Mouse (Mus musculus): ENCODE measurements at regions not wholly inside any gene's neighbourhood (a gene's known extent, or its start where the extent isn't known, plus 50 kb on each side); places are given as distances from the start of the nearest gene placed in this dataset.

DNA sequence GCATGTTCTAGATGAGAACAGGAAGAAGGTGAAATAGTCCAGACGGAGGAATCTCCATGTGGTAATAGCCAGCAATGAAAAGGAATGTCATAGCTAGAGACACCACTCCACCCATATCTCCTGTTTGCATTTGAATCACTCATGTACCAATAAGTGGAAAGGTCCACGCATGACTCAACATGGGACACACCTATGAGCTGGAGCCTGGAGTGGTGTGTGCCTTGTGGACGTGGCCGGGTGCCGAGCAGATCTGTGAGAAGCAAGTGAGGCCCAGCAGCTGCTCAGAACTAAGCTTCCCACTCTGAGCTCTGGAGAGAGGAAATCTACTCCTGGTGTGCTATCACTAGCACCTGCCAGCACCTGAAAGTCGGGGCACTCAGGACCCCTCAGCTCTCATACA is 116.4 kb upstream of the Xylt1 start:
- Histone ChIP-seq H3K36me3 (ENCODE audit: inconsistent target) (no peaks in the 10 kb centered on the region), H3K27ac (no peak overlapping the region), H3K4me3 (ENCODE audit: inconsistent target) (no peak overlapping the region), H3K79me2 (ENCODE audit: inconsistent target) (no peaks in the 10 kb centered on the region)
- 96% methylated on average over 5 of the region's 6 CpGs for WGBS (ENCODE audit: missing documents)

GRCm38 (mm10) chr7:117268096-117268495 is 112.7 kb upstream of the Xylt1 start:
- Histone ChIP-seq H3K36me3 (ENCODE audit: inconsistent target) (no peaks in the 10 kb centered on the region), H3K27ac (no peak overlapping the region), H3K4me3 (ENCODE audit: inconsistent target) (no peak overlapping the region), H3K79me2 (ENCODE audit: inconsistent target) (no peaks in the 10 kb centered on the region)
- 90% methylated on average over 7 of the region's 7 CpGs for whole genome bisulfite sequencing (ENCODE audit: missing documents)

DNA sequence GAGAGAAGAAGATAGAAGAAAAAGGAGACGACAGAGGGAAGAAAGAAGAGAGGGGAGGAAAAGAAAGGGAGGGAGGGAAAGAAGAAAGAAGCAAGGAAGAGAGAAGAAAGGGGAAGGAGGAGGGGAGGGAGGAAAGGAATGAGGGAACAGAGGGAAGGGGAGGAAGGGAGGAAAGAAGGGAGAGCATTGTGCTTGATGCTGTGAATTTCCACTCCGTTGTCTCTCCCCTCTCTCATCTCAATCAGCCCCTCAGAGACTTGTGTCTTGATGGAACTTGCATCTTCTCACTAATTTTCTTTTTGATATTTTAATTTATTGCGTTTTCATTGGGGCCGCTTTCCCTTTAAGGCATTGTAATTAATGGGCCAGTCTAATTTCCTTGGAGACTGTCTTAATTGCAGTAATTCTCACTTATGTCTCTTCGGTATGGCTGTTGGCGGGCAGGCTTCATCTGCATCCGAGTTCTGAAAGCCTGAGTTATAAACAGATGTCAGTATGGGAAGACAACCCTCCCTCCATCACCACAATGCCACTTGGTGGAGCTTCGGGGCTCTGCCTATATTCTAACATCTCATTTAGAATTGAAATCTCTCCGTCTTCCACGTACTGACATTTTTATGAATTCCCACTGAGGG is 111.4 kb upstream of the Xylt1 start:
- no peak overlapping the region for H3K27ac ChIP-seq
- 80% methylated on average over 10 of the region's 10 CpGs for WGBS (ENCODE audit: missing documents)
- H3K79me2 ChIP-seq (ENCODE audit: inconsistent target) = no peaks in the 10 kb centered on the region

DNA sequence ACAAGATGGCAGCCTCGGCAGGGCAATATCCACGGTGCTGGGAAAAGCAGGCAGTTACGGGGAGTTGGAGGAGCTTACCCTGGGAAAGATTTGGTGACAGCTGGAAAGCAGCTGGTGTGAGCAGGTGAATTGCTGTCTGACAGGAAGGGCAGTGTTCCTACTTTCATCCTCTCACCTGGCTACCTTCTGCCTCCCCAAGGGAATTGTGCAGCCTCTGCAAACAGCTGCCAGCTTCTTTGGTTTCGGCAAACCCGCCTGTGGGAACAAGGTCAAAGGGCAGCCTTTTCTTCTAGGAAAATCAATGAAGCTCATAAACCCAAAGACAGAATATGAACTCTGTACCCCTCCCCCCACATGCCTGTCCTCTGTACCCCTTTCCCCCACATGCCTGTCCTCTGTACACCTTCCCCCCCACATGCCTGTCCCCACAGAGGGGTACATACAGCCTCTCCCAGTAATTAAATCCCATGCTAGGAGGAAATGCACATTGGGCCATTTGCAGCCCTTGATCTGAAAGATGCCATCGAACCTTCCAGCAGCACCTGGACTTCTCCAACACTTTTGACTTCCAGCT is 102.3 kb upstream of the Xylt1 start:
- Histone ChIP-seq H3K4me3 (ENCODE audit: inconsistent target) (no peak overlapping the region), H3K79me2 (ENCODE audit: inconsistent target) (no peaks in the 10 kb centered on the region), H3K36me3 (ENCODE audit: inconsistent target) (no peaks in the 10 kb centered on the region), H3K27ac (no peak overlapping the region)
- 87% methylated on average over 6 of the region's 6 CpGs for WGBS (ENCODE audit: missing documents)

More for the DNA sequence above, 111.4 kb upstream of the Xylt1 start:
- Histone ChIP-seq H3K4me3 (ENCODE audit: inconsistent target) (no peak overlapping the region), H3K36me3 (ENCODE audit: inconsistent target) (no peaks in the 10 kb centered on the region)

DNA sequence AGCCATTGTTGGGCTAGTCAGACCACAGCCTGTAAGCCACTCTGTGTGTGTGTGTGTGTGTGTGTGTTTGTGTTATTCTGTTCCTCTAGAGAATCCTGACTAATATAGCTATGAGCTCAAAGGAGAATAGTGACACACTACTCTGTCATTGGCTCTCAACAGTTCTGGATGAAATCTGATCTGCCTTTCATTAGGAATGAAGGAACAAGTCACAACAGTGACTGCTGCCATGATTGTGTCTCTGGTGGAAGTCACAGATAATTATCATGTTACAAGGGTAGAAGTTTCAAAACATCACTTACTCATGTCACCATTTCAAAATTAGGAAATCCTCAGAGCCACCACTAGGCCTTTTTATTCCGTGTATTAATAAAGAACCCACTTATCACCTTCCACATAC is 98.6 kb upstream of the Xylt1 start:
- Histone ChIP-seq H3K27ac (no peak overlapping the region), H3K4me3 (ENCODE audit: inconsistent target) (no peak overlapping the region), H3K79me2 (ENCODE audit: inconsistent target) (no peaks in the 10 kb centered on the region), H3K36me3 (ENCODE audit: inconsistent target) (no peaks in the 10 kb centered on the region)
- 82% methylated on average over 1 of the region's 1 CpGs for WGBS (ENCODE audit: missing documents)

DNA sequence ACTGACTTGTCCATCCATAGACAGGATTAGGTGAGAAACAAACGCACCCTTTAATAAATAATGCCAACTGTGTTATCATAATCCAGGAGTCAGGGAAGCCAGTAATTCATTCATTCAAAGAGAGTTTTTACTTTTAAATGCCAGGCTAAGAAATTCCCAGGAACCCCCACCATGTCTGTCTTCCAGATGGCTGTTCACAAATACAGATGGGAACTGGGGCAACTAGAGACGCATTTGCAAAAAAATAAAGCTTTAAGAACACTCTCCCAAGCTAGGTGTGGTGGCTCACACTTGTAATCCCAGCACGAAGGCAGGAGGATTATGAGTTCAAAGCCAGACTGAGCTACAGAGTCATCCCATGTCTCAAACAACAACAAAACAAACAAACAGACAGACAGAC is 95.6 kb upstream of the Xylt1 start:
- Histone ChIP-seq H3K27ac (no peak overlapping the region), H3K4me3 (ENCODE audit: inconsistent target) (no peak overlapping the region), H3K36me3 (ENCODE audit: inconsistent target) (no peaks in the 10 kb centered on the region), H3K79me2 (ENCODE audit: inconsistent target) (no peaks in the 10 kb centered on the region)
- 72% methylated on average over 3 of the region's 3 CpGs for WGBS (ENCODE audit: missing documents)

DNA sequence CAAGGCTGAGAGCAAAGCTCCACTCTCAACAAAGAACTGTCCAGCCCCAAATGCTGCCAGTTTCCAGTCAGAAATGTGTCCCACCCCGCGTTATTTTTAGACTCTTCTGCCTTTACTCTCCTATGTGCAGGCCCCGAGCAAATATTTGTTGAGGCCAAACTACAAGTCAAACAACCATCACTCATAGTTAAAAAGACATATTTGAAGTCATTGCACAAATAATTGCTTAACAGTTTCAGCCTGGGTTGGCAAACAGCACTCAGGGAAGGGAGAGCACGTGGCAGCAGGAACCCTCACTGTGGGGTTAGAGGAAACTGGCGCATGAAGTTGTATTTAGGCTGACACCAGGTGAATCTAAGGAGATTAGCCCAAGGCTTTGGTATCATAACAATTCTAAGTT is 94.8 kb upstream of the Xylt1 start:
- Histone ChIP-seq H3K4me3 (ENCODE audit: inconsistent target) (no peak overlapping the region), H3K79me2 (ENCODE audit: inconsistent target) (no peaks in the 10 kb centered on the region), H3K27ac (no peak overlapping the region), H3K36me3 (ENCODE audit: inconsistent target) (no peaks in the 10 kb centered on the region)
- WGBS (ENCODE audit: missing documents) = 82% methylated on average over 5 of the region's 5 CpGs

DNA sequence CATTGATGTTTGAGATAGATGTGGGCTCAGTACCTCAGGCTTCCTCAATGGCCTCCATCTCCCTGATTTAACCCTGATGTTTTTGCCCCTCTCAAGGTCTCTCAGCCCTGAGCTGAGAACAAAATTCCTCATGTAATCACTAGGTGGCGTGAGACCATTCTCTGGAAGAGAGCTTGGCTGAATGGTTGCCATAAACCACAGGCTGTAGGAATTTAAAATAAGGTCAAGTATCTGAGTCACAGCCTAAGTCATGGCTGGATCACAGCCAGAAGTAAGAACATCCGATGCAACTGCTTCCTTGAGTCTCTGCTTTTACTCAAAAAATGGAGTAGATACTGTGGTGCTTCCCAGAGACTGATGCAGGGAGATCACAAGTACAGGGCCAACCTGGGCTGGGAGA is 77.1 kb upstream of the Xylt1 start:
- 16% methylated on average over 2 of the region's 2 CpGs for WGBS (ENCODE audit: missing documents)
- no peaks in the 10 kb centered on the region for H3K79me2 ChIP-seq (ENCODE audit: inconsistent target)
- no peak overlapping the region for H3K4me3 ChIP-seq (ENCODE audit: inconsistent target)
- H3K27ac ChIP-seq = no peak overlapping the region
- no peaks in the 10 kb centered on the region for H3K36me3 ChIP-seq (ENCODE audit: inconsistent target)

DNA sequence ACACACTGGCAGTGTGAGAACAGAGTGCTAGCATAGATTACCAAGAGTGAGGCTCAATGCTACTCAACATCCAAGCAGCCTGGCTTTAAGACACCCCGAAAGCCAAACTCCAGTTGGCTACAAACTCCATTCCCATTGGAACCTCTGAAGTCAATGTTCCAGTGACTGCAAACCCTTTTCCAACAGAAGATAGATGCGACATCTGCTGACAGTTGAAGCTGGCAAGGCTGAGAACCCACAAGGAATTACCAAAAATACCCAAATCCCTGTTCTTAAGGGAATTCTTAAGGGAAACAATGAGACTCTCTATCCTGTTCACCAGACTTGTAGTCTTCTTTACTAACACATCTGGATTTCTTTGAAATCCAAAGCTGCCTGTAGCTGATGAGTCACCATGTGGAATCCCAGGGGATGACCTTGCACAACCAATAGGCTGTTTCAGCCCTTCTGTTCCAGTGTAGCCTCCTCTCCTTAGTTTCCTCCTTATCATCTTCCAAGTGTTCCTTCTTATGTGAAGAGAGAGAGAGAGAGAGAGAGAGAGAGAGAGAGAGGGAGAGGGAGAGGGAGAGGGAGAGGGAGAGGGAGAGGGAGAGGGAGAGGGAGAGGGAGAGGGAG is 70.1 kb upstream of the Xylt1 start:
- no peak overlapping the region for H3K4me3 ChIP-seq (ENCODE audit: inconsistent target)
- no peaks in the 10 kb centered on the region for H3K79me2 ChIP-seq (ENCODE audit: inconsistent target)
- WGBS (ENCODE audit: missing documents) = 85% methylated on average over 2 of the region's 2 CpGs
- H3K27ac ChIP-seq = no peak overlapping the region
- no peaks in the 10 kb centered on the region for H3K36me3 ChIP-seq (ENCODE audit: inconsistent target)

DNA sequence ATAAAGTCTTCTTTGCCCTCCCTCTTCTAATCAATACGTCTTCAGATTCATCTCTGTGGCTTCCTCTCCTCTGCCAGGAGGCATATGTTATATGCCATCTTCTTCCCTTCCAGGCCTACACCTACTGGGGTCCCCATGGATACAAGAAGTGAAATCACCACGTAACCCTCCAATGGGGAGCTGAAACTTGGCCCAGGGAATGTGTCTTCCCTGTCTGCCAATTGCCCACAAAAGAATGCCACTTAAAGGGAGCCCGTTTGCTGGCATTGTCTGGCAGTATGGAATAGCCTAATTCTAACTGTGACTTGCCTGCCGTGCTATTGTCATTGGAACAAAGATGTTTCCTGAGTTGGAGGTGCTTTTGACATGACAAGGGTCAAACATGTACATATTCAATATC is 69.5 kb upstream of the Xylt1 start:
- WGBS (ENCODE audit: missing documents) = 76% methylated on average over 4 of the region's 4 CpGs
- no peaks in the 10 kb centered on the region for H3K79me2 ChIP-seq (ENCODE audit: inconsistent target)
- H3K4me3 ChIP-seq (ENCODE audit: inconsistent target) = no peak overlapping the region
- H3K36me3 ChIP-seq (ENCODE audit: inconsistent target) = no peaks in the 10 kb centered on the region
- no peak overlapping the region for H3K27ac ChIP-seq

GRCm38 (mm10) chr7:117316126-117316805 is 64.5 kb upstream of the Xylt1 start:
- Histone ChIP-seq H3K27ac (no peak overlapping the region), H3K4me3 (ENCODE audit: inconsistent target) (no peak overlapping the region), H3K79me2 (ENCODE audit: inconsistent target) (no peaks in the 10 kb centered on the region), H3K36me3 (ENCODE audit: inconsistent target) (no peaks in the 10 kb centered on the region)
- 74% methylated on average over 5 of the region's 5 CpGs for WGBS (ENCODE audit: missing documents)

GRCm38 (mm10) chr7:117317362-117317761 is 63.4 kb upstream of the Xylt1 start:
- no peaks in the 10 kb centered on the region for H3K36me3 ChIP-seq (ENCODE audit: inconsistent target)
- no peaks in the 10 kb centered on the region for H3K79me2 ChIP-seq (ENCODE audit: inconsistent target)
- H3K27ac ChIP-seq = no peak overlapping the region
- H3K4me3 ChIP-seq (ENCODE audit: inconsistent target) = no peak overlapping the region
- WGBS (ENCODE audit: missing documents) = 54% methylated on average over 1 of the region's 2 CpGs

DNA sequence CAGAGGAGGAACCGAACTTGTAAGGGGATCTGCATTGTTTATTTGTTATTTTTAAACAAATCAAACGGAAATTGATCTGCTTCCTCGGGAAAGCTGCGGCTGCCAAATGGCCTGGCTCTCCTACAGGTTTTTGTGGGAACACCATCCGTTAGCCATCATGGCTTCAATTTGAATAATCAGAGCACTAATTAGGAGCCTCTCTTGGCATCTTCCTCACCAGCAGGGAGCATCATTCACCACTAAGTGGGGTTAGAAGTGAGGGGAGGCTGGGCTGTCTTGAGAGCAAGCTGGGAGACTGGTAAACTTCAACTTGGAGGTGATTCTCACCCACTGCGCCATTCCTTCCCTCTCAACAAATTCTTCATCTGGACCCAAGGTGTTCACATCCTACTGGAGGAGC is 60.2 kb upstream of the Xylt1 start:
- Histone ChIP-seq H3K4me3 (ENCODE audit: inconsistent target) (no peak overlapping the region), H3K79me2 (ENCODE audit: inconsistent target) (no peaks in the 10 kb centered on the region), H3K36me3 (ENCODE audit: inconsistent target) (no peaks in the 10 kb centered on the region), H3K27ac (no peak overlapping the region)
- WGBS (ENCODE audit: missing documents) = 51% methylated on average over 6 of the region's 6 CpGs

Measured in macrophage (primary cell).